Mouse (Mus musculus): ENCODE measurements around the gene Cacna2d3. TPM values are rescaled to one million over a fixed set of nuclear protein-coding genes. Genes with fewer than 3 reads are reported as not detected.

Cacna2d3 gene
- polyA plus RNA-seq, 2 experiments: 0.03 TPM; not detected in 1

- H3K27ac ChIP-seq: no peak overlapping the region
- no peaks in the 10 kb centered on the region for H3K4me1 ChIP-seq (replicated peaks; ENCODE audit: control insufficient read depth in 2 of 2, insufficient read depth in 2 of 2, low read length in 1 of 2)
- no peak overlapping the region for H3K4me2 ChIP-seq (ENCODE audit: low read depth)
- ATAC-seq (ENCODE audit: insufficient read depth): no peak
- H3K9me3 ChIP-seq (ENCODE audit: control insufficient read depth, low read length): no peaks in the 10 kb centered on the region
- TF ChIP-seq EP300 (IDR thresholded peaks at IDR 0.05; ENCODE audit: low read depth) (no peak), CTCF (IDR thresholded peaks at IDR 0.05; ENCODE audit: low read depth) (no peak)
- H3K4me3 ChIP-seq (ENCODE audit: insufficient read depth in 1 of 2, low read depth in 2 of 2, low read length in 2 of 2): no peak overlapping the region
- 65% methylated on average over 5 of the region's 5 CpGs for WGBS (ENCODE audit: insufficient replicate concordance)
- no peaks in the 10 kb centered on the region for H3K36me3 ChIP-seq (replicated peaks; ENCODE audit: control insufficient read depth, insufficient read depth, low read depth)
- no peak overlapping the region for H3K9ac ChIP-seq (replicated peaks)
- H3K27me3 ChIP-seq (ENCODE audit: control insufficient read depth, insufficient read depth, low read length): no peaks in the 10 kb centered on the region
- DNase-seq (ENCODE audit: low read depth in 3 of 3, low spot score in 3 of 3): no peak
These were observed 564.6 kb downstream of the Cacna2d3 start for GRCm38 (mm10) chr14:29157096-29157495.

- Histone ChIP-seq H3K4me1 (replicated peaks; ENCODE audit: control insufficient read depth in 2 of 2, insufficient read depth in 2 of 2, low read length in 1 of 2) (no peaks in the 10 kb centered on the region), H3K9me3 (ENCODE audit: control insufficient read depth, low read length) (no peaks in the 10 kb centered on the region), H3K4me3 (ENCODE audit: insufficient read depth in 1 of 2, low read depth in 2 of 2, low read length in 2 of 2) (no peak overlapping the region), H3K36me3 (replicated peaks; ENCODE audit: control insufficient read depth, insufficient read depth, low read depth) (no peaks in the 10 kb centered on the region), H3K27ac (no peak overlapping the region), H3K4me2 (ENCODE audit: low read depth) (no peak overlapping the region), H3K27me3 (ENCODE audit: control insufficient read depth, insufficient read depth, low read length) (no peaks in the 10 kb centered on the region), H3K9ac (replicated peaks) (no peak overlapping the region)
- ATAC-seq (ENCODE audit: insufficient read depth) (no peak), DNase-seq (ENCODE audit: low read depth in 3 of 3, low spot score in 3 of 3) (no peak)
- WGBS (ENCODE audit: insufficient replicate concordance): 41% methylated on average over 2 of the region's 2 CpGs
- TF ChIP-seq EP300 (IDR thresholded peaks at IDR 0.05; ENCODE audit: low read depth) (no peak), CTCF (IDR thresholded peaks at IDR 0.05; ENCODE audit: low read depth) (no peak)
These were observed 577.5 kb downstream of the Cacna2d3 start for GRCm38 (mm10) chr14:29144184-29144583.

GRCm38 (mm10) chr14:29137614-29138013 lies 584.0 kb downstream of the Cacna2d3 start:
- no peak overlapping the region for H3K27ac ChIP-seq
- H3K4me1 ChIP-seq (replicated peaks; ENCODE audit: control insufficient read depth in 2 of 2, insufficient read depth in 2 of 2, low read length in 1 of 2): no peaks in the 10 kb centered on the region
- DNase-seq (ENCODE audit: low read depth in 3 of 3, low spot score in 3 of 3) (no peak), ATAC-seq (ENCODE audit: insufficient read depth) (no peak)
- TF ChIP-seq CTCF (IDR thresholded peaks at IDR 0.05; ENCODE audit: low read depth) (no peak), EP300 (IDR thresholded peaks at IDR 0.05; ENCODE audit: low read depth) (no peak)
- H3K4me3 ChIP-seq (ENCODE audit: insufficient read depth in 1 of 2, low read depth in 2 of 2, low read length in 2 of 2): no peak overlapping the region
- H3K4me2 ChIP-seq (ENCODE audit: low read depth): no peak overlapping the region
- H3K27me3 ChIP-seq (ENCODE audit: control insufficient read depth, insufficient read depth, low read length): no peaks in the 10 kb centered on the region
- H3K9me3 ChIP-seq (ENCODE audit: control insufficient read depth, low read length): no peaks in the 10 kb centered on the region
- no peak overlapping the region for H3K9ac ChIP-seq (replicated peaks)
- H3K36me3 ChIP-seq (replicated peaks; ENCODE audit: control insufficient read depth, insufficient read depth, low read depth): no peaks in the 10 kb centered on the region
- 75% methylated on average over 7 of the region's 7 CpGs for WGBS (ENCODE audit: insufficient replicate concordance)

GRCm38 (mm10) chr14:29137006-29137579 lies 584.6 kb downstream of the Cacna2d3 start:
- no peaks in the 10 kb centered on the region for H3K27me3 ChIP-seq (ENCODE audit: control insufficient read depth, insufficient read depth, low read length)
- WGBS (ENCODE audit: insufficient replicate concordance): 68% methylated on average over 10 of the region's 10 CpGs
- no peaks in the 10 kb centered on the region for H3K4me1 ChIP-seq (replicated peaks; ENCODE audit: control insufficient read depth in 2 of 2, insufficient read depth in 2 of 2, low read length in 1 of 2)
- no peaks in the 10 kb centered on the region for H3K9me3 ChIP-seq (ENCODE audit: control insufficient read depth, low read length)
- DNase-seq (ENCODE audit: low read depth in 3 of 3, low spot score in 3 of 3) (no peak), ATAC-seq (ENCODE audit: insufficient read depth) (no peak)
- no peak overlapping the region for H3K9ac ChIP-seq (replicated peaks)
- no peak for TF ChIP-seq EP300 (IDR thresholded peaks at IDR 0.05; ENCODE audit: low read depth)
- TF ChIP-seq CTCF (IDR thresholded peaks at IDR 0.05; ENCODE audit: low read depth): no peak
- no peak overlapping the region for H3K4me2 ChIP-seq (ENCODE audit: low read depth)
- H3K4me3 ChIP-seq (ENCODE audit: insufficient read depth in 1 of 2, low read depth in 2 of 2, low read length in 2 of 2): no peak overlapping the region
- no peaks in the 10 kb centered on the region for H3K36me3 ChIP-seq (replicated peaks; ENCODE audit: control insufficient read depth, insufficient read depth, low read depth)
- no peak overlapping the region for H3K27ac ChIP-seq

GRCm38 (mm10) chr14:29134901-29135300 lies 586.8 kb downstream of the Cacna2d3 start:
- Histone ChIP-seq H3K9me3 (ENCODE audit: control insufficient read depth, low read length) (no peaks in the 10 kb centered on the region), H3K4me2 (ENCODE audit: low read depth) (no peak overlapping the region), H3K4me3 (ENCODE audit: insufficient read depth in 1 of 2, low read depth in 2 of 2, low read length in 2 of 2) (no peak overlapping the region), H3K4me1 (replicated peaks; ENCODE audit: control insufficient read depth in 2 of 2, insufficient read depth in 2 of 2, low read length in 1 of 2) (no peaks in the 10 kb centered on the region), H3K27me3 (ENCODE audit: control insufficient read depth, insufficient read depth, low read length) (no peaks in the 10 kb centered on the region), H3K36me3 (replicated peaks; ENCODE audit: control insufficient read depth, insufficient read depth, low read depth) (no peaks in the 10 kb centered on the region), H3K27ac (no peak overlapping the region), H3K9ac (replicated peaks) (no peak overlapping the region)
- TF ChIP-seq EP300 (IDR thresholded peaks at IDR 0.05; ENCODE audit: low read depth) (no peak), CTCF (IDR thresholded peaks at IDR 0.05; ENCODE audit: low read depth) (no peak)
- DNase-seq (ENCODE audit: low read depth in 3 of 3, low spot score in 3 of 3) (no peak), ATAC-seq (ENCODE audit: insufficient read depth) (no peak)
- 58% methylated on average over 5 of the region's 5 CpGs for WGBS (ENCODE audit: insufficient replicate concordance)

Data from liver, embryonic 14.5 days (tissue).